Mouse (Mus musculus) CD4-positive helper T cell, adult 2 months (primary cell): Measurements from ENCODE around the gene Gstp3.
"Not testable (repeated sequence)": the region's sequence is repeated elsewhere in the genome, so short reads cannot be mapped to it uniquely, and the experiment has no call there.

ENCODE experiments used
- DNase-seq: peaks from one replicate; pipeline ENCODE4 v3.0.0-alpha.2; 2012; ENCODE audit warnings: low read depth, missing footprints, low spot score

The Gstp3 gene

GRCm38 (mm10) chr19:4040941-4041340 is 18.4 kb downstream of the Gstp3 start:
- not testable (repeated sequence) for DNase-seq

- peak; percentile 88 for DNase-seq
These were observed 21.6 kb downstream of the Gstp3 start, which contains the start of gene Gstp1 for GRCm38 (mm10) chr19:4037788-4038232. Gene Gstp1 (minus strand): TSS chr19:4037985.

GRCm38 (mm10) chr19:4037154-4037787 is 22.1 kb downstream of the Gstp3 start:
- DNase-seq: not testable (repeated sequence)

- no peak for DNase-seq
These were observed 22.9 kb downstream of the Gstp3 start for GRCm38 (mm10) chr19:4036327-4037045.

GRCm38 (mm10) chr19:4033742-4034141 is 25.6 kb downstream of the Gstp3 start:
- DNase-seq: no peak

- DNase-seq: no peak
These were observed 26.1 kb downstream of the Gstp3 start for GRCm38 (mm10) chr19:4033298-4033697.

GRCm38 (mm10) chr19:4032668-4033067 is 26.7 kb downstream of the Gstp3 start:
- DNase-seq: no peak

GRCm38 (mm10) chr19:4027576-4027975 is 31.8 kb downstream of the Gstp3 start:
- no peak for DNase-seq

- DNase-seq: no peak
These were observed 36.2 kb downstream of the Gstp3 start for GRCm38 (mm10) chr19:4023185-4023584.

- DNase-seq: peak; percentile 77
These were observed 40.4 kb downstream of the Gstp3 start for GRCm38 (mm10) chr19:4018743-4019583.

- DNase-seq: no peak
These were observed 41.3 kb downstream of the Gstp3 start for GRCm38 (mm10) chr19:4017921-4018587.

- DNase-seq: no peak
These were observed 43.7 kb downstream of the Gstp3 start for GRCm38 (mm10) chr19:4015635-4016034.

- no peak for DNase-seq
These were observed 44.6 kb downstream of the Gstp3 start for GRCm38 (mm10) chr19:4014802-4015201.

GRCm38 (mm10) chr19:4013066-4013465 is 46.3 kb downstream of the Gstp3 start:
- no peak for DNase-seq

GRCm38 (mm10) chr19:4012432-4013022 is 46.8 kb downstream of the Gstp3 start, which contains the start of gene Ndufv1:
Gene Ndufv1 (minus strand): TSS chr19:4012806.
- DNase-seq: peak; percentile 98

- DNase-seq: no peak
These were observed 48.3 kb downstream of the Gstp3 start for GRCm38 (mm10) chr19:4011086-4011485.
